Mouse (Mus musculus) hindbrain, embryonic 11.5 days (tissue): ENCODE data around the gene Cast. TPM values are rescaled to one million over a fixed set of nuclear protein-coding genes. Genes with fewer than 3 reads are reported as not detected.

Experiments
- ATAC-seq: fragments of 200-750 bp; cut with Nextera tagmentation; 2 replicates; pipeline ENCODE4 v1.8.0; 2017; ENCODE audit warnings: mild to moderate bottlenecking, moderate TSS enrichment, moderate library complexity; ENCODE audit not compliant: low FRiP score
- DNase-seq: peaks from one replicate; pipeline ENCODE4 v3.0.0-alpha.2; 2015; ENCODE audit warnings: low spot score
- H3K27ac ChIP-seq: fragments of 300-500 bp; sonication (generic); 2 replicates; pipeline ENCODE4 v1.5.1; 2014; ENCODE audit warnings: mild to moderate bottlenecking, low read depth, low read length
- H3K27me3 ChIP-seq: fragments of 300-500 bp; sonication (generic); 2 replicates; pipeline ENCODE4 v1.6.1; 2014; ENCODE audit warnings: mild to moderate bottlenecking, low read length, moderate library complexity, mixed read lengths; ENCODE audit not compliant: control insufficient read depth, insufficient read depth
- H3K36me3 ChIP-seq: fragments of 300-500 bp; sonication (generic); 2 replicates; pipeline ENCODE4 v1.6.1; 2014; ENCODE audit warnings: mild to moderate bottlenecking, low read length, moderate library complexity, mixed read lengths; ENCODE audit not compliant: control insufficient read depth, insufficient read depth
- H3K4me1 ChIP-seq: fragments of 300-500 bp; sonication (generic); replicated peaks from 2 replicates; pipeline ENCODE4 v1.6.1; 2014; ENCODE audit warnings: low read length, mixed read lengths; ENCODE audit not compliant: control insufficient read depth, insufficient read depth
- H3K4me2 ChIP-seq: fragments of 300-500 bp; sonication (generic); replicated peaks from 2 replicates; pipeline ENCODE4 v1.6.1; 2014; ENCODE audit warnings: mild to moderate bottlenecking, low read depth, low read length
- H3K4me3 ChIP-seq: fragments of 300-500 bp; sonication (generic); 2 replicates; pipeline ENCODE4 v1.5.1; 2014; ENCODE audit warnings: low read depth, low read length
- H3K9ac ChIP-seq: fragments of 300-500 bp; sonication (generic); 2 replicates; pipeline ENCODE4 v1.6.1; 2014; ENCODE audit warnings: low read depth, low read length
- H3K9me3 ChIP-seq: fragments of 300-500 bp; sonication (generic); 2 replicates; pipeline ENCODE4 v1.6.1; 2016; ENCODE audit warnings: low read length; ENCODE audit not compliant: control insufficient read depth
- WGBS: fragments of 180-500 bp; shearing (Covaris S2); extraction: QIAGEN DNeasy Blood & Tissue Kit; methylation state at CpG from one replicate; pipeline ENCODE4 v1.1.7; 2014; 5-methylcytosine and 5-hydroxymethylcytosine counted together
- polyA plus RNA-seq: library from polyadenylated mRNA; unstranded; fragments of >200 nt; fragmentation: Nextera tagmentation; extraction: Ambion mirVana; gene quantifications from 2 replicates; pipeline ENCODE4 v1.2.1, GENCODE M21; 2014

Cast gene
- polyA plus RNA-seq, 1 experiment from 2014 or later = 18.8 TPM

- no peak for ATAC-seq
These were observed 65.4 kb downstream of the Cast start for GRCm38 (mm10) chr13:74743219-74743618.

GRCm38 (mm10) chr13:74736396-74736795 lies 72.2 kb downstream of the Cast start:
- Histone ChIP-seq H3K4me2 (no peak overlapping the region), H3K36me3 (no peaks in the 10 kb centered on the region), H3K27me3 (no peaks in the 10 kb centered on the region), H3K9ac (no peak overlapping the region), H3K4me1 (no peaks in the 10 kb centered on the region), H3K4me3 (no peak overlapping the region), H3K9me3 (no peaks in the 10 kb centered on the region), H3K27ac (no peak overlapping the region)
- WGBS = 80% methylated on average over 2 of the region's 2 CpGs
- DNase-seq (no peak), ATAC-seq (no peak)

More at GRCm38 (mm10) chr13:74743219-74743618, 65.4 kb downstream of the Cast start:
- Histone ChIP-seq H3K27ac (no peak overlapping the region), H3K4me3 (no peak overlapping the region), H3K4me1 (no peaks in the 10 kb centered on the region), H3K36me3 (no peaks in the 10 kb centered on the region), H3K27me3 (no peaks in the 10 kb centered on the region), H3K9me3 (no peaks in the 10 kb centered on the region), H3K4me2 (no peak overlapping the region), H3K9ac (no peak overlapping the region)
- DNase-seq = no peak
- 62% methylated on average over 5 of the region's 5 CpGs for WGBS

GRCm38 (mm10) chr13:74735834-74736233 lies 72.8 kb downstream of the Cast start:
- ATAC-seq (no peak), DNase-seq (no peak)
- Histone ChIP-seq H3K4me1 (no peaks in the 10 kb centered on the region), H3K36me3 (no peaks in the 10 kb centered on the region), H3K27ac (no peak overlapping the region), H3K9ac (no peak overlapping the region), H3K4me2 (no peak overlapping the region), H3K27me3 (no peaks in the 10 kb centered on the region), H3K4me3 (no peak overlapping the region), H3K9me3 (no peaks in the 10 kb centered on the region)
- WGBS = 93% methylated on average over 5 of the region's 5 CpGs

GRCm38 (mm10) chr13:74733726-74734125 lies 74.9 kb downstream of the Cast start:
- Histone ChIP-seq H3K27ac (no peak overlapping the region), H3K4me1 (no peaks in the 10 kb centered on the region), H3K4me2 (no peak overlapping the region), H3K27me3 (no peaks in the 10 kb centered on the region), H3K36me3 (no peaks in the 10 kb centered on the region), H3K9ac (no peak overlapping the region), H3K9me3 (no peaks in the 10 kb centered on the region), H3K4me3 (no peak overlapping the region)
- 96% methylated on average over 4 of the region's 4 CpGs for WGBS
- DNase-seq = no peak
- ATAC-seq = no peak

- Histone ChIP-seq H3K4me2 (no peak overlapping the region), H3K4me3 (no peak overlapping the region), H3K27ac (no peak overlapping the region), H3K27me3 (no peaks in the 10 kb centered on the region), H3K9me3 (no peaks in the 10 kb centered on the region), H3K4me1 (no peaks in the 10 kb centered on the region), H3K36me3 (no peaks in the 10 kb centered on the region), H3K9ac (no peak overlapping the region)
- 96% methylated on average over 2 of the region's 2 CpGs for WGBS
- ATAC-seq (no peak), DNase-seq (no peak)
These were observed 89.6 kb downstream of the Cast start for GRCm38 (mm10) chr13:74719002-74719401.

- ATAC-seq (no peak), DNase-seq (no peak)
- no peaks in the 10 kb centered on the region for H3K9me3 ChIP-seq
- no peaks in the 10 kb centered on the region for H3K4me1 ChIP-seq
- no peak overlapping the region for H3K4me3 ChIP-seq
- H3K4me2 ChIP-seq = no peak overlapping the region
- no peak overlapping the region for H3K27ac ChIP-seq
- no peaks in the 10 kb centered on the region for H3K27me3 ChIP-seq
- no peaks in the 10 kb centered on the region for H3K36me3 ChIP-seq
- H3K9ac ChIP-seq = no peak overlapping the region
- 58% methylated on average over 3 of the region's 3 CpGs for WGBS
These were observed 112.4 kb downstream of the Cast start for GRCm38 (mm10) chr13:74696225-74696624.

- Histone ChIP-seq H3K4me1 (no peaks in the 10 kb centered on the region), H3K27me3 (no peaks in the 10 kb centered on the region), H3K27ac (no peak overlapping the region), H3K4me2 (no peak overlapping the region), H3K9ac (no peak overlapping the region), H3K9me3 (no peaks in the 10 kb centered on the region), H3K36me3 (no peaks in the 10 kb centered on the region), H3K4me3 (no peak overlapping the region)
- 88% methylated on average over 5 of the region's 5 CpGs for WGBS
- DNase-seq (no peak), ATAC-seq (no peak)
These were observed 113.0 kb downstream of the Cast start for GRCm38 (mm10) chr13:74695497-74696193.

Other genes starting within 250 kb of the Cast start
- gene Erap1, start 169.2 kb downstream of the Cast start, polyA plus RNA-seq = 5.9 and 6.4 TPM in 2 replicates